Mouse (Mus musculus) lung, adult 2 months (tissue): ENCODE results near the gene Zfp874a.
"Not testable (repeated sequence)": the region's sequence is repeated elsewhere in the genome, so short reads cannot be mapped to it uniquely, and the experiment has no call there.

Source experiments
- CTCF ChIP-seq: fragments of 200-500 bp; IDR thresholded peaks from 2 replicates; pipeline ENCODE4 v1.5.1; 2011; ENCODE audit warnings: mild to moderate bottlenecking, low read length, control low read depth; ENCODE audit not compliant: insufficient read depth
- POLR2A ChIP-seq: fragments of 200-500 bp; IDR thresholded peaks from 2 replicates; pipeline ENCODE4 v1.6.1; 2011; ENCODE audit warnings: low read depth, mild to moderate bottlenecking, control low read depth, low read length, borderline replicate concordance; ENCODE audit errors: extremely low read depth

DNA sequence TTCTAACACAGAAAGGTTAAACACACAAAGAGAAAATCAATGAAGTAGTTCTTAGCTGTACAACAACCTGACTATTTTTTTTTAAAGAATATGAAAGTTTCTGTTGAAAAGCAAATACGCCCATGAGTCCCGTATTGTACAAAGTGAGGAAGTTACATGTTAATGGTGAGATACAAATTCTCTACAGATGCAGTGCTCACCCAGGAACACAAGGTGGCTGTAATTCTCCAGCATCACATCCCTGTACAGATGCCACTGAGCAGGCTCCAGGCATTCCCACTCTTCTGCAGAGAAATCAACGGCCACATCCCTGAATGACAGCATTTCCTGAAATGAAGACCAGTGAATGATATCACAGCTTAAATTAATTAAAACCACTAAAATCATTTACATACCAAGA lies 37.8 kb downstream of the Zfp874a start:
- not testable (repeated sequence) for TF ChIP-seq CTCF, POLR2A
